Mouse (Mus musculus): ENCODE results near the gene Fam53b. TPM values are rescaled to one million over a fixed set of nuclear protein-coding genes. Genes with fewer than 3 reads are reported as not detected.

Gene Fam53b
- polyA plus RNA-seq, 1 experiment from 2014 or later: 36.0 TPM

GRCm38 (mm10) chr7:132759405-132759891, 54.2 kb downstream of the Fam53b start:
- H3K36me3 ChIP-seq (ENCODE audit: control insufficient read depth, insufficient read depth, low read length): peaks cover 3% of the 10 kb centered on the region
- no peak for ATAC-seq (ENCODE audit: low read depth)
- H3K27ac ChIP-seq (ENCODE audit: low read length): no peak overlapping the region
- peaks cover 3% of the 10 kb centered on the region for H3K4me1 ChIP-seq (replicated peaks; ENCODE audit: control insufficient read depth, insufficient read depth, low read length)
- no peaks in the 10 kb centered on the region for H3K27me3 ChIP-seq (ENCODE audit: control insufficient read depth, insufficient read depth, low read depth, low read length)
- no peak overlapping the region for H3K4me2 ChIP-seq (ENCODE audit: low read depth, low read length)
- no peak overlapping the region for H3K4me3 ChIP-seq (ENCODE audit: low read length)
- WGBS: 93% methylated on average over 22 of the region's 22 CpGs
- no peak overlapping the region for H3K9ac ChIP-seq (ENCODE audit: low read length)
- no peaks in the 10 kb centered on the region for H3K9me3 ChIP-seq (ENCODE audit: control insufficient read depth, low read length)

GRCm38 (mm10) chr7:132758875-132759274, 54.8 kb downstream of the Fam53b start:
- no peak overlapping the region for H3K27ac ChIP-seq (ENCODE audit: low read length)
- no peak overlapping the region for H3K4me3 ChIP-seq (ENCODE audit: low read length)
- H3K27me3 ChIP-seq (ENCODE audit: control insufficient read depth, insufficient read depth, low read depth, low read length): no peaks in the 10 kb centered on the region
- WGBS: 69% methylated on average over 5 of the region's 5 CpGs
- H3K4me2 ChIP-seq (ENCODE audit: low read depth, low read length): no peak overlapping the region
- peaks cover 3% of the 10 kb centered on the region for H3K36me3 ChIP-seq (ENCODE audit: control insufficient read depth, insufficient read depth, low read length)
- no peak for ATAC-seq (ENCODE audit: low read depth)
- peaks cover 6% of the 10 kb centered on the region for H3K4me1 ChIP-seq (replicated peaks; ENCODE audit: control insufficient read depth, insufficient read depth, low read length)
- no peaks in the 10 kb centered on the region for H3K9me3 ChIP-seq (ENCODE audit: control insufficient read depth, low read length)
- no peak overlapping the region for H3K9ac ChIP-seq (ENCODE audit: low read length)

- ATAC-seq (ENCODE audit: low read depth): no peak
- Histone ChIP-seq H3K27ac (ENCODE audit: low read length) (no peak overlapping the region), H3K9me3 (ENCODE audit: control insufficient read depth, low read length) (no peaks in the 10 kb centered on the region), H3K4me3 (ENCODE audit: low read length) (no peak overlapping the region), H3K36me3 (ENCODE audit: control insufficient read depth, insufficient read depth, low read length) (peaks cover 3% of the 10 kb centered on the region), H3K4me2 (ENCODE audit: low read depth, low read length) (no peak overlapping the region), H3K9ac (ENCODE audit: low read length) (no peak overlapping the region), H3K27me3 (ENCODE audit: control insufficient read depth, insufficient read depth, low read depth, low read length) (no peaks in the 10 kb centered on the region), H3K4me1 (replicated peaks; ENCODE audit: control insufficient read depth, insufficient read depth, low read length) (peaks cover 10% of the 10 kb centered on the region)
- WGBS: 77% methylated on average over 5 of the region's 5 CpGs
These were observed 57.4 kb downstream of the Fam53b start for GRCm38 (mm10) chr7:132756325-132756724.

GRCm38 (mm10) chr7:132754389-132754750, 59.3 kb downstream of the Fam53b start:
- ATAC-seq (ENCODE audit: low read depth): no peak
- H3K36me3 ChIP-seq (ENCODE audit: control insufficient read depth, insufficient read depth, low read length): no peaks in the 10 kb centered on the region; the same call in none of the 2 replicates
- no peaks in the 10 kb centered on the region for H3K27me3 ChIP-seq (ENCODE audit: control insufficient read depth, insufficient read depth, low read depth, low read length)
- H3K9me3 ChIP-seq (ENCODE audit: control insufficient read depth, low read length): no peaks in the 10 kb centered on the region
- no peak overlapping the region for H3K9ac ChIP-seq (ENCODE audit: low read length)
- H3K4me2 ChIP-seq (ENCODE audit: low read depth, low read length): no peak overlapping the region
- no peak overlapping the region for H3K4me3 ChIP-seq (ENCODE audit: low read length)
- H3K4me1 ChIP-seq (replicated peaks; ENCODE audit: control insufficient read depth, insufficient read depth, low read length): peaks cover 10% of the 10 kb centered on the region
- 45% methylated on average over 3 of the region's 3 CpGs for WGBS
- H3K27ac ChIP-seq (ENCODE audit: low read length): no peak overlapping the region

GRCm38 (mm10) chr7:132753518-132754388, 59.9 kb downstream of the Fam53b start:
- peaks cover 10% of the 10 kb centered on the region for H3K4me1 ChIP-seq (replicated peaks; ENCODE audit: control insufficient read depth, insufficient read depth, low read length)
- 59% methylated on average over 4 of the region's 4 CpGs for WGBS
- no peak for ATAC-seq (ENCODE audit: low read depth)
- no peak overlapping the region for H3K9ac ChIP-seq (ENCODE audit: low read length)
- no peak overlapping the region for H3K27ac ChIP-seq (ENCODE audit: low read length)
- H3K4me3 ChIP-seq (ENCODE audit: low read length): no peak overlapping the region
- H3K4me2 ChIP-seq (ENCODE audit: low read depth, low read length): no peak overlapping the region
- no peaks in the 10 kb centered on the region for H3K9me3 ChIP-seq (ENCODE audit: control insufficient read depth, low read length)
- H3K27me3 ChIP-seq (ENCODE audit: control insufficient read depth, insufficient read depth, low read depth, low read length): no peaks in the 10 kb centered on the region
- no peaks in the 10 kb centered on the region; the same call in 1 of the 2 replicates for H3K36me3 ChIP-seq (ENCODE audit: control insufficient read depth, insufficient read depth, low read length)

- peak; percentile 44; the same call in 1 of the 2 replicates for ATAC-seq (ENCODE audit: low read depth)
- 31% methylated on average over 2 of the region's 2 CpGs for WGBS
- Histone ChIP-seq H3K27me3 (ENCODE audit: control insufficient read depth, insufficient read depth, low read depth, low read length) (no peaks in the 10 kb centered on the region), H3K9me3 (ENCODE audit: control insufficient read depth, low read length) (no peaks in the 10 kb centered on the region), H3K4me2 (ENCODE audit: low read depth, low read length) (no peak overlapping the region), H3K4me1 (replicated peaks; ENCODE audit: control insufficient read depth, insufficient read depth, low read length) (peaks cover 10% of the 10 kb centered on the region), H3K9ac (ENCODE audit: low read length) (no peak overlapping the region), H3K27ac (ENCODE audit: low read length) (peak overlapping the region; percentile 12; the same call in 1 of the 2 replicates), H3K4me3 (ENCODE audit: low read length) (no peak overlapping the region), H3K36me3 (ENCODE audit: control insufficient read depth, insufficient read depth, low read length) (no peaks in the 10 kb centered on the region; the same call in 1 of the 2 replicates)
These were observed 62.0 kb downstream of the Fam53b start for GRCm38 (mm10) chr7:132751716-132752115.

GRCm38 (mm10) chr7:132749504-132749903, 64.2 kb downstream of the Fam53b start:
- Histone ChIP-seq H3K36me3 (ENCODE audit: control insufficient read depth, insufficient read depth, low read length) (no peaks in the 10 kb centered on the region), H3K9ac (ENCODE audit: low read length) (no peak overlapping the region), H3K27me3 (ENCODE audit: control insufficient read depth, insufficient read depth, low read depth, low read length) (no peaks in the 10 kb centered on the region), H3K4me1 (replicated peaks; ENCODE audit: control insufficient read depth, insufficient read depth, low read length) (peaks cover 7% of the 10 kb centered on the region), H3K27ac (ENCODE audit: low read length) (no peak overlapping the region), H3K4me2 (ENCODE audit: low read depth, low read length) (no peak overlapping the region), H3K9me3 (ENCODE audit: control insufficient read depth, low read length) (no peaks in the 10 kb centered on the region), H3K4me3 (ENCODE audit: low read length) (no peak overlapping the region)
- 84% methylated on average over 11 of the region's 11 CpGs for WGBS
- no peak for ATAC-seq (ENCODE audit: low read depth)

GRCm38 (mm10) chr7:132748076-132748769, 65.5 kb downstream of the Fam53b start:
- Histone ChIP-seq H3K36me3 (ENCODE audit: control insufficient read depth, insufficient read depth, low read length) (no peaks in the 10 kb centered on the region), H3K9me3 (ENCODE audit: control insufficient read depth, low read length) (no peaks in the 10 kb centered on the region), H3K27me3 (ENCODE audit: control insufficient read depth, insufficient read depth, low read depth, low read length) (no peaks in the 10 kb centered on the region), H3K27ac (ENCODE audit: low read length) (no peak overlapping the region), H3K4me2 (ENCODE audit: low read depth, low read length) (no peak overlapping the region), H3K4me1 (replicated peaks; ENCODE audit: control insufficient read depth, insufficient read depth, low read length) (peaks cover 4% of the 10 kb centered on the region; the same call in 1 of the 2 replicates), H3K4me3 (ENCODE audit: low read length) (no peak overlapping the region), H3K9ac (ENCODE audit: low read length) (no peak overlapping the region)
- ATAC-seq (ENCODE audit: low read depth): no peak
- 79% methylated on average over 3 of the region's 3 CpGs for WGBS

GRCm38 (mm10) chr7:132747096-132747495, 66.6 kb downstream of the Fam53b start:
- ATAC-seq (ENCODE audit: low read depth): no peak
- Histone ChIP-seq H3K9me3 (ENCODE audit: control insufficient read depth, low read length) (no peaks in the 10 kb centered on the region), H3K27me3 (ENCODE audit: control insufficient read depth, insufficient read depth, low read depth, low read length) (no peaks in the 10 kb centered on the region), H3K4me3 (ENCODE audit: low read length) (no peak overlapping the region), H3K36me3 (ENCODE audit: control insufficient read depth, insufficient read depth, low read length) (no peaks in the 10 kb centered on the region), H3K4me1 (replicated peaks; ENCODE audit: control insufficient read depth, insufficient read depth, low read length) (peaks cover 4% of the 10 kb centered on the region; the same call in 1 of the 2 replicates), H3K9ac (ENCODE audit: low read length) (no peak overlapping the region), H3K4me2 (ENCODE audit: low read depth, low read length) (no peak overlapping the region), H3K27ac (ENCODE audit: low read length) (no peak overlapping the region)
- WGBS: 61% methylated on average over 6 of the region's 6 CpGs

Data from lung, embryonic 16.5 days (tissue).